Mouse (Mus musculus): ENCODE measurements at regions not wholly inside any gene's neighbourhood (a gene's known extent, or its start where the extent isn't known, plus 50 kb on each side); places are given as distances from the start of the nearest gene placed in this dataset.

- DNase-seq (ENCODE audit: low read depth, low spot score) = no peak
Measured at GRCm38 (mm10) chr2:134126988-134127387, 427.2 kb downstream of the Hao1 start.

GRCm38 (mm10) chr2:134107286-134107685, 446.9 kb downstream of the Hao1 start:
- no peak for DNase-seq (ENCODE audit: low read depth, low spot score)

DNA sequence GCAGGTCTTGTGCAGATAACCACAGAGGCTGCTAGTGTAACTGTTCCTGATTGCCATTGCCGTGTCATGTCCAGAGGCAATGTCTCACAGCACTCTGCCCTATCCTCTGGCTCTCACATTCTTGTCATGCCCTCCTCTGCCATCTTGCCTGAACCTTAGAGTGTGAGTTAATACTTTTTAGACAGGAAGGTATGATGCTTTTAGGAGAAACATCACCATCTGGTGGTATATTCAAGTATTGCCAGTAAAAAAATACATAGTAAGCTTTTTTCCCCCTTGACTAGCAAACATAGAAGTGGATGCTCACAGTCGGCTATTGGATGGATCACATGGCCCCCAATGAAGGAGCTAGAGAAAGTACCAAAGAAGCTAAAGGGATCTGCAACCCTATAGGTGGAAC, 465.8 kb downstream of the Hao1 start:
- no peak for DNase-seq (ENCODE audit: low read depth, low spot score)

- no peak for DNase-seq (ENCODE audit: low read depth, low spot score)
Measured at GRCm38 (mm10) chr2:134080148-134080547, 474.0 kb downstream of the Hao1 start.

DNA sequence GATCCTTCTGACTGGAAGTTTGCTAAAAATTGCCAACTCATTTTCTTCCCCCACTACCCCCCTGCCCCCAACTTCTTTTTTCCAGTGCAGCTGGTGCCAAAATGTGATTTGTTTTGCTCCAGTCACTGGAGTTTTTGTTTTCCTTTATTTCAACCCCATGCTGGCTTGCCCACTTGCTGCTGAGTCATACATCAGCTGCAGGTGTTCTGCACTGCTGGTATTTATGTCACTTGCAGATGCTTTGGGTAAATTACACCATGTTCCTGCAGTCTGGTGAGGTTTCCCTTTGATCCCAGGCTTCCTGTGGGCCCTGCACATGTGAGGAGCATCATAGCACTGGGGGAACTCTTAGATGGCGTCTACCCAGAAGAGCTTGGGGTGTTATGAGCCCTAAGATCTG, 476.2 kb downstream of the Hao1 start:
- DNase-seq (ENCODE audit: low read depth, low spot score) = peak; percentile 59

GRCm38 (mm10) chr2:134067910-134068335, 486.2 kb downstream of the Hao1 start:
- peak; percentile 6 for DNase-seq (ENCODE audit: low read depth, low spot score)

- DNase-seq (ENCODE audit: low read depth, low spot score) = no peak
Measured at GRCm38 (mm10) chr2:134067404-134067803, 486.8 kb downstream of the Hao1 start.

DNA sequence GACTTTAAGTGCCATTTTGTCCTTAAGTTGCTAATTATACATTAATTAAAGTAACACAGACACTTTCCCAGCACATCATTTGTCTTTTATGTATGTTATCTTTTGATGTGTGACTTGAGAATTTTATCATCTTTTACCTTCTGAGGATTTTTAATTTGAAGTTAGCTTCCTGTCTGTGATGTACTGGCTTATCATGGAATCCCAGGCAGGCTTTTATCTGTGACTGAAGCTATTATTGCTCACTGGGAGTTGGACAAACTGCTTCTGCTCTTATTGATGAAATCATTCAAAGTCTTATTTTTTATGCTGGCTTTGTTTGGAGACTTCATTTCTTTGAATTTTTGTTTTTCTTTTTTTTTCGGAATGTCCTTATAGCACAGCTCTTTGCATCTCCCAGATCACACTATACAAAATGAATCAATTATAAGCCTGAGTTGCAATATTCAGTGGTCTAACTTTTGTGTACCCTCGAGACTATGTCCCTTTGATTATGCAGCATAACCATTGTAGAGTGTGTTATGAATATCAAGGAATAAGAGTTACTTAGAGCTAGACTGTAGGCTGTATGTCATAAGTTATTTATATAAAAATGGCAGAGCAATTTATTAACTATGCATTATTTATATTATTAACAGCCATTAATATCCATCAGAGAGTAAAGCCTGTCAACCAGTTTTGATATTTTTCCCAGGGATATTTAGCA, 494.1 kb downstream of the Hao1 start:
- no peak for DNase-seq (ENCODE audit: low read depth, low spot score)

- no peak for DNase-seq (ENCODE audit: low read depth, low spot score)
Measured at GRCm38 (mm10) chr2:134036359-134036874, 484.5 kb downstream of the Bmp2 start.

DNA sequence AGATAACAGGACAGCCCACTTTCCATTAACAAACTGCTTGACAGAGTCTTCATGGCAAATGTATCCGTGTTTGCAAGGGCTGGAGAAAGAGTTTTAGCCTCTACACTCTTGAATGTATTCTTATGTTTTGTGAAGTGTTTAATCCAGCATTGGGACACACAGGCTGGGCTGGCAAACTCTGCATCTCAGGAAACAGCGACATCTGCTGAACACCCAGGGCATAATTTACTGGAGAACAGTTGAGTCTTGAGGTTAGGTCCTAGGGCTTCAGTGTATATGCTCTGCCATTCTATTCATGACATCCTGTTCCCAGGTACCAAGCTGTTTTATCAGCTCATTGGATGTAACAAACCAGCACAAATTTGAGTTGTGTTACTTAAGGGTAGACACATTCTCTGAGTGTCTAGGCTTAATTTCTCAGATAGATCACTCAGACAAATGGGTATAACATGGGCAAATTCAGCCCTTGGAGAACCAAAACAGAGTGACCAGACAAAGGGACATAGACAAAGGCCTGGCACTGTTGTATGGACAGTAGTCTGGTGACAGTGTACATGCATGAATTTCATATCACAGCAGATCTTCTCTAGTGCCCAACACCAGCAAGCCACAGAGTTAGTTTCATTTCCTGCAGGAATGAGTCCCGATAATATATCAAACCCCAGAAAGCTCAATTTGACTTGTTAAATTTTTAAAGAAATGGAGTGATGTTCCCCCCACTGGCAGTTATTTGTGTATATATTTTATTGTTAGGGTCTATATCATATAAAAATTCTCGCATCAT, 477.9 kb downstream of the Bmp2 start:
- DNase-seq (ENCODE audit: low read depth, low spot score) = peak; percentile 53

- peak; percentile 54 for DNase-seq (ENCODE audit: low read depth, low spot score)
Measured at GRCm38 (mm10) chr2:134029153-134029552, 477.2 kb downstream of the Bmp2 start.

- peak; percentile 58 for DNase-seq (ENCODE audit: low read depth, low spot score)
Measured at GRCm38 (mm10) chr2:134017109-134017508, 465.1 kb downstream of the Bmp2 start.

DNA sequence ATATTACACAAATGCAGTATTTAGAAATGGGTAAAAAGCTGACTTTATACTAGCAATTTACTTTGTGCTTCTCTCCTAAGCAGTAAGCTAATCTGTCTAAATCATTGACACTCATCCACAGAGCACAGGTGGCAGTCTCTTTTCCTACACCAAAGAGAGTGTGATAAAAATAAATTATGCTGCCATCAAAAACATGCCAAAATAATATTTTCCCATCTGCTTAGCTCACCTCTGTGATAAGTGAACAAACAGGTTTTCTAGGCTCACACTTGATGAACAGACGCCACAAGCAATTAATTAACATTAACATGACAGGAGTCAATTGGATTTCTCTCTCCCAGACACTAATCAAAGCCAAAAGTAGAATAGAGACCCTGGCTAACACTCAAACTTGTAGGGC, 451.2 kb downstream of the Bmp2 start:
- peak; percentile 10 for DNase-seq (ENCODE audit: low read depth, low spot score)

GRCm38 (mm10) chr2:133994742-133995141, 442.8 kb downstream of the Bmp2 start:
- peak; percentile 5 for DNase-seq (ENCODE audit: low read depth, low spot score)

DNA sequence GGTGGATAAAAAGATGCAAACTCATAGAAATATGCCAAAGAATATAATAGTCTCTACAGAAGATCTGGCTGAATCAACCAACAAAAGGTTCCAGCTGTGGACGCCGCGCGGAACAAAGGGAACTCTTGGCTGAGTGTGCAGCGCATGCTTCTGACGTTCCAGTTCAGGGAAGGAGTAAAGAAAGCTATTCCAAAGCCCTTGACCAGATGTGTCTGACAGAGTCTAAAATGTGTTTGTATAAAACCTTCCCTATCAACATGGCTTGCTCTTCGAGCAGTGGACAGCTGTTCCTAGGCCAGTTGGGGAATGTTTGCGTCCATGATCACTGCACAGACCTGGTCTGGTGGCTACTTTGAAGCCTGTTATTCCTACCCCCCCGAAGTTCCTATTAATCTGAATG, 442.4 kb downstream of the Bmp2 start:
- peak; percentile 15 for DNase-seq (ENCODE audit: low read depth, low spot score)

- peak; percentile 50 for DNase-seq (ENCODE audit: low read depth, low spot score)
Measured at GRCm38 (mm10) chr2:133987671-133988070, 435.7 kb downstream of the Bmp2 start.
